Mouse (Mus musculus): ENCODE measurements around the gene Nfatc2.

Gene Nfatc2

GRCm38 (mm10) chr2:168608125-168608564 lies 6.7 kb upstream of the Nfatc2 start:
- peak in 1 of 2 experiments; percentile 10 for DNase-seq

GRCm38 (mm10) chr2:168604655-168605070 lies 3.2 kb upstream of the Nfatc2 start:
- no peak for DNase-seq

GRCm38 (mm10) chr2:168602387-168602741 lies 907 bp upstream of the Nfatc2 start:
- no peak for DNase-seq

GRCm38 (mm10) chr2:168600750-168601490 lies 537 bp downstream of the Nfatc2 start:
- DNase-seq: peak; percentile 47 to 50

GRCm38 (mm10) chr2:168595693-168596092 lies 5.8 kb downstream of the Nfatc2 start:
- DNase-seq: no peak

- no peak for DNase-seq
Measured at GRCm38 (mm10) chr2:168593676-168594075, 7.8 kb downstream of the Nfatc2 start.

GRCm38 (mm10) chr2:168593004-168593403 lies 8.5 kb downstream of the Nfatc2 start:
- DNase-seq: no peak

GRCm38 (mm10) chr2:168591076-168591475 lies 10.4 kb downstream of the Nfatc2 start:
- no peak for DNase-seq

- no peak for DNase-seq
Measured at GRCm38 (mm10) chr2:168590556-168590955, 10.9 kb downstream of the Nfatc2 start.

GRCm38 (mm10) chr2:168590168-168590551 lies 11.3 kb downstream of the Nfatc2 start:
- peak in 1 of 2 experiments; percentile 44 for DNase-seq

GRCm38 (mm10) chr2:168589368-168590167 lies 11.9 kb downstream of the Nfatc2 start:
- DNase-seq: no peak

GRCm38 (mm10) chr2:168588591-168589367 lies 12.7 kb downstream of the Nfatc2 start:
- DNase-seq: peak; percentile 61 to 74

GRCm38 (mm10) chr2:168587159-168587558 lies 14.3 kb downstream of the Nfatc2 start:
- DNase-seq: peak in 1 of 2 experiments; percentile 39

GRCm38 (mm10) chr2:168586512-168586911 lies 14.9 kb downstream of the Nfatc2 start:
- no peak for DNase-seq

GRCm38 (mm10) chr2:168584857-168585256 lies 16.6 kb downstream of the Nfatc2 start:
- DNase-seq: peak; percentile 96 to 97

- DNase-seq: no peak
Measured at GRCm38 (mm10) chr2:168584408-168584807, 17.0 kb downstream of the Nfatc2 start.

- no peak for DNase-seq
Measured at GRCm38 (mm10) chr2:168583084-168583483, 18.4 kb downstream of the Nfatc2 start.

GRCm38 (mm10) chr2:168581207-168581854 lies 20.1 kb downstream of the Nfatc2 start:
- DNase-seq: no peak

GRCm38 (mm10) chr2:168580295-168580915 lies 21.1 kb downstream of the Nfatc2 start:
- no peak for DNase-seq

- DNase-seq: no peak
Measured at GRCm38 (mm10) chr2:168579601-168580130, 21.8 kb downstream of the Nfatc2 start.

GRCm38 (mm10) chr2:168579109-168579508 lies 22.3 kb downstream of the Nfatc2 start:
- DNase-seq: no peak

- DNase-seq: no peak
Measured at GRCm38 (mm10) chr2:168578132-168578531, 23.3 kb downstream of the Nfatc2 start.
